Mouse (Mus musculus) Patski (cell line): ENCODE results near the gene Dlgap3. TPM values are rescaled to one million over a fixed set of nuclear protein-coding genes. Genes with fewer than 3 reads are reported as not detected.

Source experiments
- ATAC-seq: fragments of 100-300 bp; one replicate; pipeline ENCODE4 v1.8.0; 2021
- CTCF ChIA-PET: fragments of 350-600 bp; sonication (Branson Sonifier 250); formaldehyde crosslinking; loops from one replicate; lab custom pipeline; 2022; ENCODE audit warnings: inconsistent platforms; lab: Charles Lee
- POLR2A ChIA-PET: fragments of 350-600 bp; sonication (Branson Sonifier 250); formaldehyde crosslinking; loops from one replicate; lab custom pipeline; 2022; ENCODE audit warnings: antibody characterized with exemption, inconsistent platforms; lab: Charles Lee
- DNase-seq: peaks from one replicate; pipeline ENCODE4 v3.0.0-alpha.2; 2011; ENCODE audit warnings: low read depth, low spot score
- H3K27me3 ChIP-seq: fragments of 371-371 bp; one replicate; pipeline ENCODE4 v1.5.1; 2021
- CTCF ChIP-seq: fragments of 100-300 bp; IDR thresholded peaks from one replicate; pipeline ENCODE4 v1.5.1; 2021
- in situ Hi-C: fragments of 300-500 bp; cut with MboI; formaldehyde crosslinking; loops from 3 replicates; pipeline ENCODE4 v1.11.1; 2018; ENCODE audit warnings: low pct_unique_long_range_greater_than_20kb, mixed read lengths
- polyA plus RNA-seq: library from polyadenylated mRNA; unstranded; gene quantifications from one replicate; pipeline ENCODE4 v1.2.3, GENCODE M21; 2021

Gene Dlgap3
- polyA plus RNA-seq, 1 experiment from 2014 or later = 0.85 TPM

GRCm38 (mm10) chr4:127163926-127164325, 5.1 kb upstream of the Dlgap3 start:
- in situ Hi-C loops = no loop called here
- H3K27me3 ChIP-seq = peaks cover 16% of the 10 kb centered on the region
- POLR2A ChIA-PET = no interaction called here
- no peak for ATAC-seq
- DNase-seq = no peak
- no peak for TF ChIP-seq CTCF
- CTCF ChIA-PET = interaction anchor here (0.9 kb wide), 1 partner anchor 72 kb away, joined by 3 read pairs; no protein-coding TSS in a partner anchor

GRCm38 (mm10) chr4:127167096-127167495, 1.9 kb upstream of the Dlgap3 start:
- in situ Hi-C loops = no loop called here
- CTCF ChIA-PET = no interaction called here
- TF ChIP-seq CTCF = no peak
- POLR2A ChIA-PET = no interaction called here
- no peak for DNase-seq
- peaks cover 25% of the 10 kb centered on the region for H3K27me3 ChIP-seq
- no peak for ATAC-seq

- DNase-seq (no peak), ATAC-seq (no peak)
- in situ Hi-C loops = no loop called here
- H3K27me3 ChIP-seq = peaks cover 25% of the 10 kb centered on the region
- CTCF ChIA-PET = no interaction called here
- TF ChIP-seq CTCF = no peak
- POLR2A ChIA-PET = no interaction called here
These were observed 1.3 kb upstream of the Dlgap3 start for GRCm38 (mm10) chr4:127167731-127168130.

GRCm38 (mm10) chr4:127168211-127168913, 642 bp upstream of the Dlgap3 start:
- ATAC-seq (peak; percentile 25), DNase-seq (no peak)
- POLR2A ChIA-PET = no interaction called here
- in situ Hi-C loops = no loop called here
- no peak for TF ChIP-seq CTCF
- H3K27me3 ChIP-seq = peaks cover 25% of the 10 kb centered on the region
- CTCF ChIA-PET = no interaction called here

GRCm38 (mm10) chr4:127169346-127170221, 580 bp downstream of the Dlgap3 start:
- DNase-seq (no peak), ATAC-seq (peak; percentile 24)
- H3K27me3 ChIP-seq = peaks cover 25% of the 10 kb centered on the region
- in situ Hi-C loops = no loop called here
- POLR2A ChIA-PET = no interaction called here
- TF ChIP-seq CTCF = no peak
- CTCF ChIA-PET = no interaction called here

- ATAC-seq (no peak), DNase-seq (no peak)
- ChIA-PET CTCF (no interaction called here), POLR2A (no interaction called here)
- peaks cover 23% of the 10 kb centered on the region for H3K27me3 ChIP-seq
- no peak for TF ChIP-seq CTCF
- in situ Hi-C loops = no loop called here
These were observed 1.9 kb downstream of the Dlgap3 start for GRCm38 (mm10) chr4:127170866-127171265.

GRCm38 (mm10) chr4:127171341-127171905, 2.4 kb downstream of the Dlgap3 start:
- no peak for TF ChIP-seq CTCF
- POLR2A ChIA-PET = interaction anchor here (0.9 kb wide), 1 partner anchor 47 kb away, joined by 6 read pairs; no protein-coding TSS in a partner anchor
- peaks cover 22% of the 10 kb centered on the region for H3K27me3 ChIP-seq
- ATAC-seq (no peak), DNase-seq (no peak)
- in situ Hi-C loops = no loop called here
- CTCF ChIA-PET = no interaction called here

- ChIA-PET POLR2A (interaction anchor here (0.8 to 0.9 kb wide), 2 partner anchors 48 to 200 kb away, joined by 3 to 6 read pairs; no protein-coding TSS in a partner anchor), CTCF (no interaction called here)
- H3K27me3 ChIP-seq = peaks cover 22% of the 10 kb centered on the region
- TF ChIP-seq CTCF = no peak
- ATAC-seq (no peak), DNase-seq (no peak)
- in situ Hi-C loops = no loop called here
These were observed 3.1 kb downstream of the Dlgap3 start for GRCm38 (mm10) chr4:127172119-127172518.

GRCm38 (mm10) chr4:127172614-127173013, 3.6 kb downstream of the Dlgap3 start:
- ATAC-seq = no peak
- no peak for TF ChIP-seq CTCF
- no peak for DNase-seq
- ChIA-PET POLR2A (interaction anchor here (0.8 kb wide), 1 partner anchor 199 kb away, joined by 3 read pairs; no protein-coding TSS in a partner anchor), CTCF (no interaction called here)
- peaks cover 18% of the 10 kb centered on the region for H3K27me3 ChIP-seq
- in situ Hi-C loops = no loop called here

GRCm38 (mm10) chr4:127173461-127173860, 4.5 kb downstream of the Dlgap3 start:
- in situ Hi-C loops = no loop called here
- ChIA-PET CTCF (no interaction called here), POLR2A (no interaction called here)

More at GRCm38 (mm10) chr4:127173461-127173860, 4.5 kb downstream of the Dlgap3 start:
- no peak for TF ChIP-seq CTCF
- ATAC-seq = no peak
- H3K27me3 ChIP-seq = peaks cover 12% of the 10 kb centered on the region
- DNase-seq = peak; percentile 6
